Comparison of ENCODE assay signal across 20 mouse cellular contexts in genomic region chr7:72108639-72109399, GRCm38 (mm10).
DNase-seq lines count a peak whose midpoint lies in the region; ATAC-seq lines count a peak whose summit lies in the region.
"Had no signal": no experiment of that assay in that cellular context is flagged by ENCODE, and none has a peak within 500 bp of the region (broad histone marks: within the 10 kb centered on the region; RNA-seq: fewer than 3 reads in every experiment).

No protein-coding gene starts in this region.

- DNase-seq in 3134 (ENCODE audit: extremely low read depth, insufficient read length, low spot score): peak; percentile 4
- no peak for DNase-seq in embryo, embryonic 10.5 days (ENCODE audit: low spot score)
- no peak for DNase-seq in left cerebral cortex, postnatal 14 days (ENCODE audit: low spot score in 2 of 2)
- no peak for DNase-seq in heart, adult 18-20 months
- DNase-seq: adrenal gland, adult 8-10 months; adrenal gland, postnatal 14 days; adrenal gland, postnatal 36 days; B cell, adult 2 months; cerebellum, adult 11-12 months; cerebellum, adult 2 months; cerebellum, adult 9-10 months; cerebellum, postnatal 10 days; cerebellum, postnatal 25 days had no signal

- intact Hi-C loops in left cerebral cortex, postnatal 14 days (cut with DNase I): no loop called here

- peak; percentile 62; the same call in 1 of the 2 replicates for ATAC-seq in common myeloid progenitor, adult 5-6 weeks (replicated peaks; ENCODE audit: low read depth, poor library complexity, severe bottlenecking)
- peak; percentile 94 for ATAC-seq in megakaryocyte, adult 5-6 weeks (ENCODE audit: poor library complexity, severe bottlenecking)
- ATAC-seq: activated CD4-positive, CD25-positive, alpha-beta regulatory T cell, adult 4 months; CD4-positive, CD25-positive, alpha-beta regulatory T cell, adult 4 months; forebrain, embryonic 13.5 days; forebrain, embryonic 15.5 days; Patski had no signal
